Mouse (Mus musculus) hindbrain, embryonic 16.5 days (tissue): ENCODE measurements at regions not wholly inside any gene's neighbourhood (a gene's known extent, or its start where the extent isn't known, plus 50 kb on each side); places are given as distances from the start of the nearest gene placed in this dataset.

Source experiments
- ATAC-seq: fragments of 200-750 bp; cut with Nextera tagmentation; 2 replicates; pipeline ENCODE4 v1.8.0; 2017; ENCODE audit warnings: moderate TSS enrichment, moderate library complexity
- H3K27ac ChIP-seq: fragments of 300-500 bp; sonication (generic); 2 replicates; pipeline ENCODE4 v1.5.1; 2014; ENCODE audit warnings: low read depth, mild to moderate bottlenecking, control low read depth, low read length, moderate library complexity
- H3K27me3 ChIP-seq: fragments of 300-500 bp; sonication (generic); replicated peaks from 2 replicates; pipeline ENCODE4 v1.6.1; 2014; ENCODE audit warnings: low read length; ENCODE audit not compliant: control insufficient read depth, insufficient read depth
- H3K36me3 ChIP-seq: fragments of 300-500 bp; sonication (generic); 2 replicates; pipeline ENCODE4 v1.6.1; 2014; ENCODE audit warnings: mild to moderate bottlenecking, low read length, moderate library complexity, mixed read lengths; ENCODE audit not compliant: control insufficient read depth, insufficient read depth
- H3K4me1 ChIP-seq: fragments of 300-500 bp; sonication (generic); 2 replicates; pipeline ENCODE4 v1.6.1; 2014; ENCODE audit warnings: low read depth, low read length; ENCODE audit not compliant: control insufficient read depth, insufficient read depth
- H3K4me2 ChIP-seq: fragments of 300-500 bp; sonication (generic); 2 replicates; pipeline ENCODE4 v1.6.1; 2014; ENCODE audit warnings: mild to moderate bottlenecking, low read length, control low read depth, moderate library complexity
- H3K4me3 ChIP-seq: fragments of 300-500 bp; sonication (generic); 2 replicates; pipeline ENCODE4 v1.5.1; 2014; ENCODE audit warnings: mild to moderate bottlenecking, low read length, control low read depth, moderate library complexity
- H3K9ac ChIP-seq: fragments of 300-500 bp; sonication (generic); 2 replicates; pipeline ENCODE4 v1.6.1; 2014; ENCODE audit warnings: low read depth, mild to moderate bottlenecking, control low read depth, low read length, moderate library complexity
- H3K9me3 ChIP-seq: fragments of 300-500 bp; sonication (generic); 2 replicates; pipeline ENCODE4 v1.6.1; 2014; ENCODE audit warnings: mild to moderate bottlenecking, low read length, moderate library complexity; ENCODE audit not compliant: control insufficient read depth
- WGBS: fragments of 180-500 bp; shearing (Covaris S2); extraction: QIAGEN DNeasy Blood & Tissue Kit; methylation state at CpG from one replicate; pipeline ENCODE4 v1.1.7; 2014; 5-methylcytosine and 5-hydroxymethylcytosine counted together

- Histone ChIP-seq H3K9ac (no peak overlapping the region), H3K9me3 (no peaks in the 10 kb centered on the region), H3K4me2 (no peak overlapping the region), H3K27me3 (no peaks in the 10 kb centered on the region), H3K4me3 (no peak overlapping the region), H3K4me1 (no peaks in the 10 kb centered on the region; the same call in 1 of the 2 replicates), H3K27ac (no peak overlapping the region), H3K36me3 (no peaks in the 10 kb centered on the region)
- WGBS, result 75% methylated on average over 7 of the region's 7 CpGs
- no peak for ATAC-seq
Measured at GRCm38 (mm10) chr4:131508154-131508553, 329.9 kb downstream of the Ptpru start.

GRCm38 (mm10) chr4:131511586-131511985, 326.5 kb downstream of the Ptpru start:
- peak; percentile 42; the same call in 1 of the 2 replicates for ATAC-seq
- WGBS, result 63% methylated on average over 3 of the region's 3 CpGs
- Histone ChIP-seq H3K4me1 (no peaks in the 10 kb centered on the region; the same call in 1 of the 2 replicates), H3K9ac (no peak overlapping the region), H3K27ac (no peak overlapping the region), H3K36me3 (no peaks in the 10 kb centered on the region), H3K4me3 (no peak overlapping the region), H3K27me3 (no peaks in the 10 kb centered on the region), H3K4me2 (no peak overlapping the region), H3K9me3 (no peaks in the 10 kb centered on the region)

- no peak overlapping the region for H3K4me3 ChIP-seq
- H3K9me3 ChIP-seq, result no peaks in the 10 kb centered on the region
- H3K36me3 ChIP-seq, result no peaks in the 10 kb centered on the region
- no peaks in the 10 kb centered on the region; the same call in 1 of the 2 replicates for H3K4me1 ChIP-seq
- H3K4me2 ChIP-seq, result no peak overlapping the region
- H3K27ac ChIP-seq, result no peak overlapping the region
- ATAC-seq, result no peak
- H3K9ac ChIP-seq, result no peak overlapping the region
- no peaks in the 10 kb centered on the region for H3K27me3 ChIP-seq
- 69% methylated on average over 7 of the region's 7 CpGs for WGBS
Measured at GRCm38 (mm10) chr4:131512768-131513167, 325.3 kb downstream of the Ptpru start.

- H3K27me3 ChIP-seq, result no peaks in the 10 kb centered on the region
- H3K9me3 ChIP-seq, result no peaks in the 10 kb centered on the region
- no peak overlapping the region for H3K27ac ChIP-seq
- 58% methylated on average over 10 of the region's 10 CpGs for WGBS
- H3K36me3 ChIP-seq, result no peaks in the 10 kb centered on the region
- H3K4me1 ChIP-seq, result no peaks in the 10 kb centered on the region
- H3K9ac ChIP-seq, result no peak overlapping the region
- no peak overlapping the region for H3K4me2 ChIP-seq
- peak; percentile 50; the same call in 1 of the 2 replicates for ATAC-seq
- H3K4me3 ChIP-seq, result no peak overlapping the region
Measured at GRCm38 (mm10) chr4:131520636-131521306, 317.3 kb downstream of the Ptpru start.

- Histone ChIP-seq H3K27ac (no peak overlapping the region), H3K36me3 (no peaks in the 10 kb centered on the region), H3K4me3 (no peak overlapping the region), H3K9me3 (no peaks in the 10 kb centered on the region), H3K9ac (no peak overlapping the region), H3K4me2 (no peak overlapping the region), H3K4me1 (no peaks in the 10 kb centered on the region), H3K27me3 (no peaks in the 10 kb centered on the region)
- WGBS, result 69% methylated on average over 8 of the region's 8 CpGs
- no peak for ATAC-seq
Measured at GRCm38 (mm10) chr4:131521307-131521651, 316.8 kb downstream of the Ptpru start.

- Histone ChIP-seq H3K27ac (no peak overlapping the region), H3K4me3 (no peak overlapping the region), H3K4me2 (no peak overlapping the region), H3K9me3 (no peaks in the 10 kb centered on the region), H3K36me3 (no peaks in the 10 kb centered on the region), H3K9ac (no peak overlapping the region), H3K4me1 (no peaks in the 10 kb centered on the region), H3K27me3 (no peaks in the 10 kb centered on the region)
- no peak for ATAC-seq
- WGBS, result 78% methylated on average over 3 of the region's 3 CpGs
Measured at GRCm38 (mm10) chr4:131525236-131525635, 312.9 kb downstream of the Ptpru start.

GRCm38 (mm10) chr4:131530491-131530890, 307.6 kb downstream of the Ptpru start:
- no peaks in the 10 kb centered on the region for H3K4me1 ChIP-seq
- no peak overlapping the region for H3K4me3 ChIP-seq
- no peaks in the 10 kb centered on the region for H3K27me3 ChIP-seq
- H3K9ac ChIP-seq, result no peak overlapping the region
- H3K36me3 ChIP-seq, result no peaks in the 10 kb centered on the region
- 70% methylated on average over 5 of the region's 5 CpGs for WGBS
- H3K27ac ChIP-seq, result no peak overlapping the region
- H3K9me3 ChIP-seq, result no peaks in the 10 kb centered on the region
- H3K4me2 ChIP-seq, result no peak overlapping the region
- ATAC-seq, result no peak

- no peak overlapping the region for H3K27ac ChIP-seq
- no peak overlapping the region for H3K4me2 ChIP-seq
- H3K27me3 ChIP-seq, result no peaks in the 10 kb centered on the region
- no peak for ATAC-seq
- H3K4me3 ChIP-seq, result no peak overlapping the region
- 75% methylated on average over 8 of the region's 8 CpGs for WGBS
- H3K4me1 ChIP-seq, result no peaks in the 10 kb centered on the region
- H3K9ac ChIP-seq, result no peak overlapping the region
- H3K36me3 ChIP-seq, result no peaks in the 10 kb centered on the region
- no peaks in the 10 kb centered on the region for H3K9me3 ChIP-seq
Measured at GRCm38 (mm10) chr4:131531003-131531402, 307.1 kb downstream of the Ptpru start.

- Histone ChIP-seq H3K4me3 (no peak overlapping the region), H3K27me3 (no peaks in the 10 kb centered on the region), H3K9me3 (no peaks in the 10 kb centered on the region), H3K4me1 (no peaks in the 10 kb centered on the region), H3K27ac (no peak overlapping the region), H3K9ac (no peak overlapping the region), H3K36me3 (no peaks in the 10 kb centered on the region), H3K4me2 (no peak overlapping the region)
- WGBS, result 66% methylated on average over 6 of the region's 6 CpGs
- no peak for ATAC-seq
Measured at GRCm38 (mm10) chr4:131534831-131535230, 303.3 kb downstream of the Ptpru start.
